Mouse (Mus musculus) bone marrow, adult 2 months (tissue): ENCODE results near the gene Hist1h4d. TPM values are rescaled to one million over a fixed set of nuclear protein-coding genes. Genes with fewer than 3 reads are reported as not detected.
"Not testable (repeated sequence)": the region's sequence is repeated elsewhere in the genome, so short reads cannot be mapped to it uniquely, and the experiment has no call there.

ENCODE experiments used
- H3K27ac ChIP-seq: fragments of 200-500 bp; 2 replicates; pipeline ENCODE4 v1.5.1; 2012; ENCODE audit warnings: low read depth, mild to moderate bottlenecking, control low read depth, inconsistent platforms, low read length; ENCODE audit not compliant: control insufficient read depth, poor library complexity, insufficient read depth
- H3K4me1 ChIP-seq: fragments of 200-500 bp; 2 replicates; pipeline ENCODE4 v1.6.1; 2011; ENCODE audit warnings: low read length; ENCODE audit not compliant: control insufficient read depth, insufficient read depth
- H3K4me3 ChIP-seq: fragments of 200-500 bp; replicated peaks from 2 replicates; pipeline ENCODE3; 2011; ENCODE audit warnings: mild to moderate bottlenecking, low read depth, low read length, control low read depth; ENCODE audit not compliant: control insufficient read depth
- CTCF ChIP-seq: fragments of 200-500 bp; IDR thresholded peaks from 2 replicates; pipeline ENCODE4 v1.5.1; 2011; ENCODE audit warnings: low read length, control low read depth; ENCODE audit not compliant: control insufficient read depth, insufficient read depth
- POLR2A ChIP-seq: fragments of 200-500 bp; IDR thresholded peaks from 2 replicates; pipeline ENCODE4 v1.6.1; 2011; ENCODE audit warnings: low read depth, mild to moderate bottlenecking, control low read depth, low read length, borderline replicate concordance; ENCODE audit not compliant: control insufficient read depth
- WGBS: fragments of 180-500 bp; shearing (Covaris S2); methylation state at CpG from one replicate; pipeline ENCODE4 v1.1.7; 2018; 5-methylcytosine and 5-hydroxymethylcytosine counted together
- polyA plus RNA-seq: library from polyadenylated mRNA; stranded (reverse); fragments of >200 nt; gene quantifications from 2 replicates; pipeline ENCODE4 v1.2.4, GENCODE M21; 2011; ENCODE audit warnings: low replicate concordance; ENCODE audit not compliant: missing spikeins, insufficient read depth, insufficient read length

Gene Hist1h4d
- polyA plus RNA-seq, 1 experiment = 50.4 TPM

DNA sequence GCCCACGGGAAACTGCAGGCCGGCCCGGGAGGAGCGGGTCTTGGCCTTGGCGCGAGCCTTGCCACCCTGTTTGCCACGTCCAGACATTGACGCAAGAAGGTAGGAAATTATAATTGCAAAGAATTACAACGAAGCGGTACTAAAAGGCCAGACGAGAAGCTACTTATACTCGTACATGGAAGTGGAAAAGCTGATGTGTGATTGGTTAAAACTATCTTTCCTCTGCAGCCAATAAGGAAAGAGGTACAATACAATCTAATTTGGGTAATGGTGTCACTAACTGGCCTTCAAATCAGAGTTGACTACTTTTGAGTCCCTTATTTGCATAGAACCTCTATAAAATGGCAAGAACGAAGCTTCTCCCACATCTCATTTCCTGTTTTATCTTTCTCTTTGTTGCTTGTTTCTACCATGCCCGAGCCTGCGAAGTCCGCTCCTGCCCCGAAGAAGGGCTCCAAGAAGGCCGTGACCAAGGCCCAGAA, 10.3 kb upstream of the Hist1h4d start, which contains the start of the genes Hist1h2ae and Hist1h2bg:
Gene Hist1h2ae, minus strand, starts transcription at position 199 of the 482 bp plus-strand sequence.
Gene Hist1h2bg, plus strand, starts transcription at position 375 of the 482 bp plus-strand sequence.
- WGBS = under 1% methylated on average over 18 of the region's 18 CpGs
- TF ChIP-seq POLR2A (peak; percentile 74), CTCF (no peak)
- H3K4me3 ChIP-seq = peak within 1 kb of the TSS; percentile 59
- no peaks in the 10 kb centered on the region; the same call in 1 of the 2 replicates for H3K4me1 ChIP-seq
- H3K27ac ChIP-seq = peak within 1 kb of the TSS; percentile 99

DNA sequence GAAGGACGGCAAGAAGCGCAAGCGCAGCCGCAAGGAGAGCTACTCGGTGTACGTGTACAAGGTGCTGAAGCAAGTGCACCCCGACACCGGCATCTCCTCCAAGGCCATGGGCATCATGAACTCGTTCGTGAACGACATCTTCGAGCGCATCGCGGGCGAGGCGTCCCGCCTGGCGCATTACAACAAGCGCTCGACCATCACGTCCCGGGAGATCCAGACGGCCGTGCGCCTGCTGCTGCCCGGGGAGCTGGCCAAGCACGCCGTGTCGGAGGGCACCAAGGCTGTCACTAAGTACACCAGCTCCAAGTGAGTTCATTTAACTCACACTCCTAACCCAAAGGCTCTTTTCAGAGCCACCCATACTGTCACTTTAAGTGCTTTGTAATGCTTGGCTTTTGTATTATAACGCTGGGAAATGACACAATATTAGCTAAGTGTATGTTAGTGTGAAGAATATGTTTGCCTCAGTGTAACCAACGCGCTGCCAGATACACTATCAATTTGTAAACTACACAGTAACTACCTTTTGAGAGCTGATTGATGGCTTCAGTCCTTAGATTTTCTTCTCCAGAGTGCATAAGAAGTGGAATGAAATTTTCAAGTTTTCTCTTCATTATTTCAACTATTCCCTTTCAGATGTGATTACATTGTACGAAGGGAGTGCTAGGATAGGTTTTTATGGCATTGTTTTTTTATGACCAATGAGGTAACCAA, 9.7 kb upstream of the Hist1h4d start:
- Histone ChIP-seq H3K27ac (peak overlapping the region; percentile 97), H3K4me3 (peak overlapping the region; percentile 59)
- TF ChIP-seq POLR2A = peak; percentile 98; the same call in 1 of the 2 replicates
- under 1% methylated on average over 17 of the region's 34 CpGs for WGBS
- not testable (repeated sequence) for H3K4me1 ChIP-seq

DNA sequence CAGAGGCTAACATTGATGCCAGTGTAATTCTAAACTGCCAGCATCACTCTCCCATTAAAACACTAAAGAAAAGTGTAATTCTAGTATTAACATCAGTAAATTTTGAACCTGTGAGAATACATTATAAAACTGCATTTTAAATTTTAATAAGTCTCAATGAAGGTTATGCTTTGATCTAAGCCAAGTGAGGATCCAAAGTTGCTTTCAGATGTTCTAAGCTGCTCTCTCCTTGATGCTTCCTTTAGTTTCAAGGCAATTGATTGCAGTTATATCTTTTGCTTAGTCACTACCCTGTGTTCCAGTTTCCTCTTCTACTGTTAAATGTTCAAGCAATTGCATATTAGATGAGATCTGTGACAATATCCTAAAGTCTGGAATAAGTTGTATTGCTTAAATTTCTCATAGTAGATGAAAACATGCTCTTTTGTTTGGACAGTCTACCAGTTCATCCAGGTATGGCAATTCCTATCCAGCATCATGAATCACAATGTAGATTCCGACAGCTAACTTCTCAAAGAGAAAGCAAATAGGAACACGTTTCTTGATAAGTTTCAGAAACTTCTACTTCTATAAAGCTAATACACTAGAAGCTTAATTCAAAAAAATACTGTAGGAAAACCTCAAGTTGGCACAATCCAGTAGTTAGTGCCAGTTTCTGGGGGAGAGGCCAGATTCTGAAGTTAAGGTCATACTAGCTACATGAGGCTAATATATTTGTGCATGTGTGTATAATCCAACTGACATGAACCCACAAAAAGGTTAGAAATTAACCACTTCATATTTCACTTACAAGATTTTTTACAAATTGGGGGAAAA, 9.0 kb upstream of the Hist1h4d start:
- Histone ChIP-seq H3K4me1 (no peaks in the 10 kb centered on the region; the same call in 1 of the 2 replicates), H3K27ac (no peak overlapping the region), H3K4me3 (peak overlapping the region; percentile 54)
- WGBS = 30% methylated on average over 2 of the region's 2 CpGs
- no peak for TF ChIP-seq POLR2A

DNA sequence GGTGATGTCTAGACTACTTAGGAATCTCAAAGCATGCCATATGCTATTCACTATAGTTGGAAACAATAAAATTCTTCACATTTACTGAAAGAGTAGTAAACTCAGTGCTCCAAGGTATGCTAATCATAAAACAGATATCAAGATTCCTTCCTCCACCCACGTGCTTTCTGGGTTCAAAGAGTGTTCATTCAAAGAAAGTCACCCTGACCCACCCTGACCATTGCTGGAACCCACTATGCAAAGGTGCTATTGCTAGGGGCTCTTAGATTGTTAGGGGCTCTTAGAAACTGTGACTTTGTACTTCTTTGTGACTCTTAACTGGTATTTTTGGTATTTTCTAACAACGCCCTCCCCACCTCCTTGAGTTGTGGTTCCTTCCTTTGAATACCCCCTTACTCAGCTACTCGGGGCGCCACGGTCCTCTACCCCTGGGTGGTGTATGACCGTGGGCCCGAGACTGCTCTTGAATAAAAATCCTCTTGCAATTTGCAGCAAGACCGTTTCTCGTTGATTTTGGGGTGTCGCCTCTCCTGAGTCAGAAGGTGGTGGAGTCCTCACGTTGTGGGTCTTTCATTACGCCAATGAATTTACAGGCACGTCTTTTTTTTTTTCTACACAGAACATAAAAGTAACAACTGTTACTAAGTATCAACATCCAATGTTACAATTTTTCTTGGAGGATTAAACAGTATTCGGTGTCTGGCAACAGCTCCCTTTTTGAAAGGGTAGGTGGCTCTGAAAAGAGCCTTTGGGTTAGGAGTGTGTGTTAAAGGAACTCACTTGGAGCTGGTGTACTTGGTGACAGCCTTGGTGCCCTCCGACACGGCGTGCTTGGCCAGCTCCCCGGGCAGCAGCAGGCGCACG, 8.1 kb upstream of the Hist1h4d start:
- not testable (repeated sequence) for H3K4me1 ChIP-seq
- WGBS = 6% methylated on average over 20 of the region's 20 CpGs
- H3K27ac ChIP-seq = peak overlapping the region; percentile 96
- H3K4me3 ChIP-seq = peak overlapping the region; percentile 41

DNA sequence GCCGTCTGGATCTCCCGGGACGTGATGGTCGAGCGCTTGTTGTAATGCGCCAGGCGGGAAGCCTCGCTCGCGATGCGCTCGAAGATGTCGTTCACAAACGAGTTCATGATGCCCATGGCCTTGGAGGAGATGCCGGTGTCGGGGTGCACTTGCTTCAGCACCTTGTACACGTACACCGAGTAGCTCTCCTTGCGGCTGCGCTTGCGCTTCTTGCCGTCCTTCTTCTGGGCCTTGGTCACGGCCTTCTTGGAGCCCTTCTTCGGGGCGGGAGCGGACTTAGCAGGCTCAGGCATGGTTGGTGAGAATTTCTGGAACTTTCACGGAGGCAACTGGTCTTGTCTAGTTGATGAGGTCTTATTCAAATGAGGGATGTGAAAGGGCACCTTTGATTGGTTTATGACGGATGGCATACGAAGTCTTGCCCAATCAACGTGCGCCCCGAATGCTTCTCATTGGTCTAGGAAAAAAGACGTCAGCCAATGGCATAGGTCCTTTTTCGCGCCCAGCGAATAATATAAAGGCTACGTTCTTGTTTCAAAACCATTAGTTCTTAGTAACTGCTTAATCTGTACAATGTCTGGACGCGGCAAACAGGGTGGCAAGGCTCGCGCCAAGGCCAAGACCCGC, 7.4 kb upstream of the Hist1h4d start, which contains the start of the genes Hist1h2bf and Hist1h2ad:
Gene Hist1h2bf, minus strand, starts transcription at position 299 of the 627 bp plus-strand sequence.
Gene Hist1h2ad, plus strand, starts transcription at position 484 of the 627 bp plus-strand sequence.
- Histone ChIP-seq H3K4me3 (peak within 1 kb of the TSS; percentile 45), H3K27ac (peak within 1 kb of the TSS; percentile 96)
- H3K4me1 ChIP-seq = not testable (repeated sequence)
- under 1% methylated on average over 42 of the region's 42 CpGs for WGBS
- TF ChIP-seq POLR2A = peak; percentile 93; the same call in 1 of the 2 replicates

DNA sequence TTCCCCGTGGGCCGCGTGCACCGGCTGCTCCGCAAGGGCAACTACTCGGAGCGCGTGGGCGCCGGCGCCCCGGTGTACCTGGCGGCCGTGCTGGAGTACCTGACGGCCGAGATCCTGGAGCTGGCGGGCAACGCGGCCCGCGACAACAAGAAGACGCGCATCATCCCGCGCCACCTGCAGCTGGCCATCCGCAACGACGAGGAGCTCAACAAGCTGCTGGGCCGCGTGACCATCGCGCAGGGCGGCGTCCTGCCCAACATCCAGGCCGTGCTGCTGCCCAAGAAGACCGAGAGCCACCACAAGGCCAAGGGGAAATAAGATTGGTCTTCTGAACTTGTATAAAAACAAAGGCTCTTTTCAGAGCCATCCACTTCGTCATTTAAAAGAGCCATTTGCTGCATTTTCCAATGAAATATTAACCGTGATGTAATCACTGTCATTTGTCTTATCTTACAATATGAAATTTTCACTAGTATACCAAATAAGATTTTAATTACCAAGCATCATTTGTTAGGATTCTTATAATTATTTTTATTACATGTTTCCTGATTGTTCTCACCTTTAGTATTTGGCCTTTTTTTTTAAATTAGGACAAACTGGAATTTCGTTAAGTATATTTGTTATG, 6.7 kb upstream of the Hist1h4d start:
- H3K4me3 ChIP-seq = peak overlapping the region; percentile 45
- WGBS = under 1% methylated on average over 15 of the region's 39 CpGs
- not testable (repeated sequence) for H3K4me1 ChIP-seq
- TF ChIP-seq POLR2A = peak; percentile 86; the same call in 1 of the 2 replicates
- peak overlapping the region; percentile 95 for H3K27ac ChIP-seq

DNA sequence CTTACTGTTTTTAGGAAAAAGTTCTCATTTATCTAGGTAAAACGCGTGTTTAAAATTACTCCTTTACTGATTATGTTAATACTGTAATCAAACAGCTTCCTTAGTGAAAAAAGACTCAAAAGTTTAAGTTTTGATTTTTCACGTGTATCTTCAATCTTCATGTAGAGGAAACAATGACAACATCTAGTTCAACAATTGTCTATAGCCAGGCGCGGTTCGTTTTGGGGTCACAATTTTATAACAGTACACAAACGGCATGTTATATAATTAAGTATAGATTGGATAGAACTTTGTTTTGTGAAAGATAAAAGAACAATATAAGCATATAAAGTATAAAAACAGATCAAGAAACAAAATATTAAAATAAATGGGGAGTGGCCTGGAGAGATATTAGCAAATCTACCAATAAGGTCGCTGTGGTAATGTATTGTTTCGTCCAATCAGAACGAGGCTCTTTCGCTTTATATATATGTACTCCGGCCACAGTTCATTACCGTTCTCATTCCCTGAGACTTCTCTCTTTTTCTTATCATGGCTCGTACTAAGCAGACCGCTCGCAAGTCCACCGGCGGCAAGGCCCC, 6.0 kb upstream of the Hist1h4d start, which contains the start of gene Hist1h3d:
Gene Hist1h3d, plus strand, starts transcription at position 493 of the 581 bp plus-strand sequence.
- peak within 1 kb of the TSS; percentile 95 for H3K27ac ChIP-seq
- no peaks in the 10 kb centered on the region; the same call in 1 of the 2 replicates for H3K4me1 ChIP-seq
- TF ChIP-seq POLR2A (no peak), CTCF (no peak)
- peak within 1 kb of the TSS; percentile 63 for H3K4me3 ChIP-seq
- WGBS = under 1% methylated on average over 18 of the region's 18 CpGs
